Mouse (Mus musculus) kidney, adult 8-10 months (tissue): ENCODE results near the gene Basp1.

Experiments used
- DNase-seq, 2 experiments: peaks; one replicate each; pipeline ENCODE4 v3.0.0; 2022

The Basp1 gene

GRCm38 (mm10) chr15:25415958-25416357, 2.4 kb upstream of the Basp1 start:
- DNase-seq, result no peak

GRCm38 (mm10) chr15:25414747-25415119, 1.2 kb upstream of the Basp1 start:
- DNase-seq, result peak; percentile 64 to 85

- DNase-seq, result no peak
Measured at GRCm38 (mm10) chr15:25414011-25414746, 615 bp upstream of the Basp1 start.

- no peak for DNase-seq
Measured at GRCm38 (mm10) chr15:25412761-25413261, 753 bp downstream of the Basp1 start.

- DNase-seq, result no peak
Measured at GRCm38 (mm10) chr15:25412171-25412641, 1.4 kb downstream of the Basp1 start.

- DNase-seq, result no peak
Measured at GRCm38 (mm10) chr15:25411461-25411860, 2.1 kb downstream of the Basp1 start.

- no peak for DNase-seq
Measured at GRCm38 (mm10) chr15:25405926-25406325, 7.6 kb downstream of the Basp1 start.

- no peak for DNase-seq
Measured at GRCm38 (mm10) chr15:25403879-25404278, 9.7 kb downstream of the Basp1 start.

GRCm38 (mm10) chr15:25402001-25402400, 11.6 kb downstream of the Basp1 start:
- no peak for DNase-seq

GRCm38 (mm10) chr15:25400276-25400675, 13.3 kb downstream of the Basp1 start:
- no peak for DNase-seq

- no peak for DNase-seq
Measured at GRCm38 (mm10) chr15:25395912-25396590, 17.5 kb downstream of the Basp1 start.

GRCm38 (mm10) chr15:25392525-25393099, 21.0 kb downstream of the Basp1 start:
- no peak for DNase-seq

GRCm38 (mm10) chr15:25391210-25391609, 22.4 kb downstream of the Basp1 start:
- DNase-seq, result no peak

GRCm38 (mm10) chr15:25387572-25387971, 26.0 kb downstream of the Basp1 start:
- DNase-seq, result no peak

- DNase-seq, result no peak
Measured at GRCm38 (mm10) chr15:25380051-25380450, 33.5 kb downstream of the Basp1 start.

- no peak for DNase-seq
Measured at GRCm38 (mm10) chr15:25378707-25379106, 34.9 kb downstream of the Basp1 start.

GRCm38 (mm10) chr15:25376914-25377313, 36.6 kb downstream of the Basp1 start:
- DNase-seq, result no peak

- DNase-seq, result no peak
Measured at GRCm38 (mm10) chr15:25373486-25373885, 40.1 kb downstream of the Basp1 start.

- no peak for DNase-seq
Measured at GRCm38 (mm10) chr15:25369522-25369921, 44.0 kb downstream of the Basp1 start.

- DNase-seq, result no peak
Measured at GRCm38 (mm10) chr15:25365503-25365902, 48.1 kb downstream of the Basp1 start.

- DNase-seq, result no peak
Measured at GRCm38 (mm10) chr15:25364819-25365463, 48.6 kb downstream of the Basp1 start.

- DNase-seq, result no peak
Measured at GRCm38 (mm10) chr15:25364160-25364818, 49.3 kb downstream of the Basp1 start.

- DNase-seq, result no peak
Measured at GRCm38 (mm10) chr15:25363636-25364035, 49.9 kb downstream of the Basp1 start.
